Mouse (Mus musculus) frontal cortex, adult (tissue): ENCODE measurements at regions not wholly inside any gene's neighbourhood (a gene's known extent, or its start where the extent isn't known, plus 50 kb on each side); places are given as distances from the start of the nearest gene placed in this dataset.

Experiments
- ATAC-seq: cut with Nextera tagmentation; 2 replicates; pipeline ENCODE4 v1.9.2; 2017; ENCODE audit warnings: mild to moderate bottlenecking, moderate library complexity, mixed read lengths; ENCODE audit not compliant: low TSS enrichment

DNA sequence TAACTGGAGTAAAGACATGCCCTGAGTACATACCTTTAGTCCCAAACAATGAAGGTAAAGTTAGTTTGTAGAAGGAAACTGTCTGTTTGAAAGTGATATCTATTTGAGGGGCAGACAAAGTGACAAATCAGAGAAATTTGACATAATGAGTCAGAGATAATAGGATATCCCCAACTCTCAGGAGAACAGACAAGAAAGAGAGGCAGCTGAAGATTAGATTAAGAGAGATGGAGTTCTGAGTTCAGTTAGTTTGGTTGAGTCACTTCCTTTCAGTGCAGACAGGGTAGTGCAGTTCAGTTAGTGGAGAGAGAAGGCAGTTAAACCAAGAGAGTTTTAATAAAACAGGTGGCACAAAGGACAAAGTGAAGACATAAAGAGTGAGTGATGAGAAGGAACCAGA lies 477.4 kb upstream of the Diaph2 start:
- ATAC-seq: no peak

DNA sequence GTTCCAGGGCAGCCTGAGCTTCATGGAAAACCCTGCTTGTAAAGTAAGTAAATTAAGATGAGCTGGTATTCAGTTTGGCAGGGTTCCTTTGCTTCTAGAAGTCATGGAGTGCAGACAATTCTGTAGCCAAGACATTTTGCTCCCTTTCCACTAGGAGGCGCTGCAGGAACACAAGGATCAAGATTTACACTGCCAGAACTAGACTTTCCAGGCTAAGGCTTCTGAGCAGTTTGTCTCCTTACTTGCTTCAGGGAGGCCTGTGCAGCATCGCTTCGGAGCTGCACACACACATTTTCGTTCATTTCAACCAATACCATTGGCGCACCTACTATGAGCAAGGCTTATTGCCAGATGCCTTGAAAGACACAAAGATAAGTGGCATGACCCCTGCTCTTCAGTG lies 445.6 kb upstream of the Diaph2 start:
- ATAC-seq: peak; percentile 89

DNA sequence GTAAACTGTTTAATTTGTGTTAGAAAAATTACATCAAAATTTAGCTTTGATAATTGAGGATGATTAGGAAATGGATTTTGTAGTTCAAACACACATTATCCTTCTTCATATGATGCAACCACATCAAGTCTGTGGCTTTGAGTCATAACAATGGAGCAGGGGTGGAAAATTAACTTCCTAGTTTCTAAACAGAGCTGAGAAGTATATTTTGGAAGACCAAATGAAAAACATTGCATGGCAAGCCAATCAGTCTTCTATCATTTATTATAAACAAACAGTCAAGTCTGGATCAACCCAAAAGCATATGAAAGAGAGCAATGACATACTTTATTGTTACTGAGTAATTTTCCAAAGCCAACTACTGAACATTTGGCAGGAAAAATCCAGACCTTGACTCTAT lies 440.2 kb upstream of the Diaph2 start:
- ATAC-seq: no peak

GRCm38 (mm10) chrX:129329441-129329840 lies 420.1 kb upstream of the Diaph2 start:
- no peak for ATAC-seq

GRCm38 (mm10) chrX:129332810-129333209 lies 416.7 kb upstream of the Diaph2 start:
- no peak for ATAC-seq
